Mouse (Mus musculus) stomach, postnatal 0 days (tissue): ENCODE data around the gene Slc25a35.

Source experiments
- CTCF ChIP-seq: IDR thresholded peaks from 2 replicates; pipeline ENCODE4 v1.5.1; 2016; ENCODE audit warnings: antibody characterized with exemption, low read depth, mild to moderate bottlenecking, moderate library complexity
- EP300 ChIP-seq: optimal IDR thresholded peaks from 2 replicates; pipeline ENCODE3; 2016; ENCODE audit warnings: antibody characterized with exemption

GRCm38 (mm10) chr11:68955473-68955872 lies 12.5 kb upstream of the Slc25a35 start:
- TF ChIP-seq CTCF (no peak), EP300 (no peak)
